Mouse (Mus musculus): Measurements from ENCODE around the gene Olfr876. TPM values are rescaled to one million over a fixed set of nuclear protein-coding genes. Genes with fewer than 3 reads are reported as not detected.

The Olfr876 gene
- polyA plus RNA-seq, 1 experiment from 2014 or later, result not detected

- Histone ChIP-seq H3K27ac (no peak overlapping the region), H3K9me3 (no peaks in the 10 kb centered on the region), H3K36me3 (no peaks in the 10 kb centered on the region), H3K9ac (no peak overlapping the region), H3K27me3 (no peaks in the 10 kb centered on the region), H3K4me2 (no peak overlapping the region), H3K4me3 (no peak overlapping the region), H3K4me1 (no peaks in the 10 kb centered on the region)
- whole genome bisulfite sequencing, result 81% methylated on average over 3 of the region's 3 CpGs
- ATAC-seq (ENCODE audit: insufficient number of reproducible peaks, low FRiP score, low TSS enrichment, low read depth), result no peak
Measured at GRCm38 (mm10) chr9:37814696-37815095, 11.9 kb downstream of the Olfr876 start.

- Histone ChIP-seq H3K4me3 (no peak overlapping the region), H3K27ac (no peak overlapping the region)
- no peak for ATAC-seq (ENCODE audit: insufficient number of reproducible peaks, low FRiP score, low TSS enrichment, low read depth)
Measured at GRCm38 (mm10) chr9:37829881-37830280, 27.1 kb downstream of the Olfr876 start.

GRCm38 (mm10) chr9:37833341-37833740 is 30.5 kb downstream of the Olfr876 start:
- no peaks in the 10 kb centered on the region for H3K9me3 ChIP-seq
- H3K27ac ChIP-seq, result no peak overlapping the region
- ATAC-seq (ENCODE audit: insufficient number of reproducible peaks, low FRiP score, low TSS enrichment, low read depth), result no peak
- no peaks in the 10 kb centered on the region for H3K4me1 ChIP-seq
- H3K27me3 ChIP-seq, result no peaks in the 10 kb centered on the region
- WGBS, result 84% methylated on average over 1 of the region's 1 CpGs
- H3K4me2 ChIP-seq, result no peak overlapping the region
- no peak overlapping the region for H3K9ac ChIP-seq
- no peaks in the 10 kb centered on the region for H3K36me3 ChIP-seq
- H3K4me3 ChIP-seq, result no peak overlapping the region

More at GRCm38 (mm10) chr9:37829881-37830280, 27.1 kb downstream of the Olfr876 start:
- H3K4me2 ChIP-seq, result no peak overlapping the region
- no peaks in the 10 kb centered on the region for H3K4me1 ChIP-seq
- H3K9ac ChIP-seq, result no peak overlapping the region
- H3K9me3 ChIP-seq, result no peaks in the 10 kb centered on the region
- no peaks in the 10 kb centered on the region for H3K36me3 ChIP-seq
- no peaks in the 10 kb centered on the region for H3K27me3 ChIP-seq

GRCm38 (mm10) chr9:37849267-37849666 is 46.4 kb downstream of the Olfr876 start:
- no peak for ATAC-seq (ENCODE audit: insufficient number of reproducible peaks, low FRiP score, low TSS enrichment, low read depth)
- Histone ChIP-seq H3K4me2 (no peak overlapping the region), H3K36me3 (no peaks in the 10 kb centered on the region), H3K9ac (no peak overlapping the region), H3K4me3 (no peak overlapping the region), H3K4me1 (no peaks in the 10 kb centered on the region), H3K27ac (no peak overlapping the region), H3K9me3 (no peaks in the 10 kb centered on the region), H3K27me3 (no peaks in the 10 kb centered on the region)
- WGBS, result 65% methylated on average over 2 of the region's 2 CpGs

- Histone ChIP-seq H3K9ac (no peak within 1 kb of the TSS), H3K4me2 (no peak within 1 kb of the TSS), H3K27ac (no peak within 1 kb of the TSS), H3K27me3 (no peaks in the 10 kb centered on the region), H3K4me3 (no peak within 1 kb of the TSS), H3K36me3 (no peaks in the 10 kb centered on the region), H3K4me1 (no peaks in the 10 kb centered on the region), H3K9me3 (no peaks in the 10 kb centered on the region)
- ATAC-seq (ENCODE audit: insufficient number of reproducible peaks, low FRiP score, low TSS enrichment, low read depth), result no peak
- 71% methylated on average over 4 of the region's 4 CpGs for WGBS
Measured at GRCm38 (mm10) chr9:37853969-37854368, 51.1 kb downstream of the Olfr876 start, which contains the start of gene Olfr877. Gene Olfr877 (plus strand): TSS chr9:37854269.

Other genes starting within 250 kb of the Olfr876 start
- gene Siae, start 247.3 kb upstream of the Olfr876 start, polyA plus RNA-seq (2015; fragmentation: Nextera tagmentation; extraction: Ambion mirVana), result 9.9 and 13.1 TPM in 2 replicates
- 5.1 and 5.5 TPM in 2 replicates for gene Spa17, start 189.3 kb upstream of the Olfr876 start, polyA plus RNA-seq (2015; fragmentation: Nextera tagmentation; extraction: Ambion mirVana)
- 204 and 207 TPM in 2 replicates for gene Tbrg1, start 145.7 kb upstream of the Olfr876 start, polyA plus RNA-seq (2015; fragmentation: Nextera tagmentation; extraction: Ambion mirVana)
- gene Panx3, start 133.8 kb upstream of the Olfr876 start, polyA plus RNA-seq (2015; fragmentation: Nextera tagmentation; extraction: Ambion mirVana), result 25.4 and 26.3 TPM in 2 replicates
- gene Olfr160, start 86.8 kb upstream of the Olfr876 start, polyA plus RNA-seq (2015; fragmentation: Nextera tagmentation; extraction: Ambion mirVana), result not detected in 2 replicates
- gene Olfr874, start 57.9 kb upstream of the Olfr876 start, polyA plus RNA-seq (2015; fragmentation: Nextera tagmentation; extraction: Ambion mirVana), result not detected in 2 replicates
- not detected in 2 replicates for gene Olfr875, start 31.2 kb upstream of the Olfr876 start, polyA plus RNA-seq (2015; fragmentation: Nextera tagmentation; extraction: Ambion mirVana)
- not detected in 2 replicates for gene Olfr877, start 51.2 kb downstream of the Olfr876 start, polyA plus RNA-seq (2015; fragmentation: Nextera tagmentation; extraction: Ambion mirVana)
- gene Olfr145, start 93.7 kb downstream of the Olfr876 start, polyA plus RNA-seq (2015; fragmentation: Nextera tagmentation; extraction: Ambion mirVana), result not detected in 2 replicates
- not detected in 2 replicates for gene Olfr878, start 114.8 kb downstream of the Olfr876 start, polyA plus RNA-seq (2015; fragmentation: Nextera tagmentation; extraction: Ambion mirVana)
- gene Olfr881, start 188.8 kb downstream of the Olfr876 start, polyA plus RNA-seq (2015; fragmentation: Nextera tagmentation; extraction: Ambion mirVana), result not detected in 2 replicates
- not detected in 2 replicates for gene Olfr883, start 222.8 kb downstream of the Olfr876 start, polyA plus RNA-seq (2015; fragmentation: Nextera tagmentation; extraction: Ambion mirVana)
- gene Olfr884, start 243.5 kb downstream of the Olfr876 start, polyA plus RNA-seq (2015; fragmentation: Nextera tagmentation; extraction: Ambion mirVana), result not detected in 2 replicates